Mouse (Mus musculus) CD8-positive naive resting alpha-beta T cell, adult 2 months (primary cell): ENCODE results near the gene Gmeb1.
A peak's percentile ranks its signal among the peaks of the same experiment; 100 is the strongest.

ENCODE experiments used
- DNase-seq, 2 experiments: peaks; one replicate each; pipeline ENCODE4 v3.0.0; 2022; ENCODE audit warnings: low read depth in 2 of 2, low spot score in 2 of 2

Gene Gmeb1

GRCm38 (mm10) chr4:132274156-132274862 lies 12.9 kb upstream of the Gmeb1 start, which contains the start of gene Taf12:
TSS of gene Taf12 (plus strand) at chr4:132274375.
- DNase-seq = peak; percentile 87 to 91

- no peak for DNase-seq
Measured at GRCm38 (mm10) chr4:132273166-132273565, 11.8 kb upstream of the Gmeb1 start.

- DNase-seq = peak; percentile 85 to 87
Measured at GRCm38 (mm10) chr4:132269740-132270560, 8.5 kb upstream of the Gmeb1 start.

GRCm38 (mm10) chr4:132268871-132269739 lies 7.7 kb upstream of the Gmeb1 start:
- DNase-seq = peak; percentile 14 to 33

- no peak for DNase-seq
Measured at GRCm38 (mm10) chr4:132266835-132267349, 5.5 kb upstream of the Gmeb1 start.

- no peak for DNase-seq
Measured at GRCm38 (mm10) chr4:132263313-132263712, 1.9 kb upstream of the Gmeb1 start.

- no peak for DNase-seq
Measured at GRCm38 (mm10) chr4:132262358-132262616, 885 bp upstream of the Gmeb1 start.

GRCm38 (mm10) chr4:132260404-132261379 lies 710 bp downstream of the Gmeb1 start:
- DNase-seq = peak; percentile 13 to 28

- DNase-seq = no peak
Measured at GRCm38 (mm10) chr4:132259248-132259647, 2.2 kb downstream of the Gmeb1 start.

- DNase-seq = no peak
Measured at GRCm38 (mm10) chr4:132256384-132256783, 5.0 kb downstream of the Gmeb1 start.

- DNase-seq = no peak
Measured at GRCm38 (mm10) chr4:132254986-132255385, 6.4 kb downstream of the Gmeb1 start.

GRCm38 (mm10) chr4:132253622-132254021 lies 7.8 kb downstream of the Gmeb1 start:
- DNase-seq = no peak

- DNase-seq = no peak
Measured at GRCm38 (mm10) chr4:132253128-132253527, 8.3 kb downstream of the Gmeb1 start.

- no peak for DNase-seq
Measured at GRCm38 (mm10) chr4:132251596-132251995, 9.8 kb downstream of the Gmeb1 start.

GRCm38 (mm10) chr4:132247451-132247997 lies 13.9 kb downstream of the Gmeb1 start:
- no peak for DNase-seq

- DNase-seq = no peak
Measured at GRCm38 (mm10) chr4:132245643-132246042, 15.8 kb downstream of the Gmeb1 start.

GRCm38 (mm10) chr4:132241208-132241607 lies 20.2 kb downstream of the Gmeb1 start:
- DNase-seq = no peak

GRCm38 (mm10) chr4:132240367-132240766 lies 21.0 kb downstream of the Gmeb1 start:
- no peak for DNase-seq

GRCm38 (mm10) chr4:132238356-132238755 lies 23.0 kb downstream of the Gmeb1 start:
- no peak for DNase-seq

- DNase-seq = no peak
Measured at GRCm38 (mm10) chr4:132234710-132235109, 26.7 kb downstream of the Gmeb1 start.
